ENCODE assay signal across 8 mouse cellular contexts in genomic region chr10:25620939-25621746, GRCm38 (mm10).
A peak's percentile ranks its signal among the peaks of the same experiment; 100 is the strongest.
DNase-seq lines count a peak whose midpoint lies in the region; ATAC-seq and TF ChIP-seq lines count a peak whose summit lies in the region.

No protein-coding gene starts in this region.

- WGBS in kidney, embryonic 14.5 days = 51% methylated on average over 10 of the region's 10 CpGs
- WGBS in forebrain, embryonic 13.5 days = 29% methylated on average over 10 of the region's 10 CpGs
- 41% methylated on average over 10 of the region's 10 CpGs for WGBS in limb, embryonic 14.5 days

- peak; percentile 62; the same call in 1 of the 2 replicates for ATAC-seq in kidney, embryonic 14.5 days (ENCODE audit: low FRiP score, low TSS enrichment)
- ATAC-seq in forebrain, embryonic 13.5 days = peak; percentile 77
- ATAC-seq in limb, embryonic 14.5 days (ENCODE audit: low FRiP score, low read depth) = peak; percentile 83

- no peak overlapping the region for H3K4me2 ChIP-seq in kidney, embryonic 14.5 days (replicated peaks; ENCODE audit: low read depth, low read length)
- peak overlapping the region; percentile 24; the same call in 1 of the 2 replicates for H3K4me2 ChIP-seq in forebrain, embryonic 13.5 days
- no peak overlapping the region for H3K4me2 ChIP-seq in limb, embryonic 14.5 days (replicated peaks; ENCODE audit: low read depth, low read length, severe bottlenecking)

- H3K9me3 ChIP-seq in kidney, embryonic 14.5 days (ENCODE audit: control insufficient read depth, low read length) = no peaks in the 10 kb centered on the region
- H3K9me3 ChIP-seq in forebrain, embryonic 13.5 days (replicated peaks) = no peaks in the 10 kb centered on the region
- no peaks in the 10 kb centered on the region for H3K9me3 ChIP-seq in limb, embryonic 14.5 days (ENCODE audit: control insufficient read depth, low read length)

- H3K4me1 ChIP-seq in kidney, embryonic 14.5 days (ENCODE audit: control insufficient read depth, insufficient read depth, low read length) = no peaks in the 10 kb centered on the region
- H3K4me1 ChIP-seq in forebrain, embryonic 13.5 days = peaks cover 7% of the 10 kb centered on the region
- H3K4me1 ChIP-seq in limb, embryonic 14.5 days (ENCODE audit: control insufficient read depth, insufficient read depth, low read length) = 0 out of 2 replicates have a peak, but pooled peaks cover 5% of the 10 kb centered on the region

- H3K27me3 ChIP-seq in kidney, embryonic 14.5 days (ENCODE audit: control insufficient read depth, insufficient read depth, low read length) = no peaks in the 10 kb centered on the region
- no peaks in the 10 kb centered on the region for H3K27me3 ChIP-seq in forebrain, embryonic 13.5 days
- H3K27me3 ChIP-seq in limb, embryonic 14.5 days (ENCODE audit: control insufficient read depth, insufficient read depth, low read length) = no peaks in the 10 kb centered on the region

- no peak overlapping the region for H3K9ac ChIP-seq in kidney, embryonic 14.5 days (ENCODE audit: low read depth, low read length)
- no peak overlapping the region for H3K9ac ChIP-seq in forebrain, embryonic 13.5 days
- H3K9ac ChIP-seq in limb, embryonic 14.5 days (ENCODE audit: low read depth, low read length, severe bottlenecking) = no peak overlapping the region

- H3K27ac ChIP-seq in kidney, embryonic 14.5 days (ENCODE audit: low read depth, low read length) = no peak overlapping the region
- H3K27ac ChIP-seq in forebrain, embryonic 13.5 days = no peak overlapping the region
- H3K27ac ChIP-seq in limb, embryonic 14.5 days (replicated peaks; ENCODE audit: low read depth, low read length) = no peak overlapping the region; the same call in 1 of the 2 replicates

- no peaks in the 10 kb centered on the region for H3K36me3 ChIP-seq in kidney, embryonic 14.5 days (ENCODE audit: control insufficient read depth, insufficient read depth, low read length)
- H3K36me3 ChIP-seq in forebrain, embryonic 13.5 days (ENCODE audit: poor library complexity, severe bottlenecking) = no peaks in the 10 kb centered on the region
- no peaks in the 10 kb centered on the region for H3K36me3 ChIP-seq in limb, embryonic 14.5 days (ENCODE audit: control insufficient read depth, insufficient read depth, low read length)

- no peak overlapping the region for H3K4me3 ChIP-seq in kidney, embryonic 14.5 days (ENCODE audit: low read length)
- H3K4me3 ChIP-seq in forebrain, embryonic 13.5 days = no peak overlapping the region
- no peak overlapping the region for H3K4me3 ChIP-seq in limb, embryonic 14.5 days (replicated peaks; ENCODE audit: low read length)

- no peak for TF ChIP-seq POLR2A in limb, embryonic 14.5 days (IDR thresholded peaks at IDR 0.05; ENCODE audit: borderline replicate concordance, extremely low read depth, insufficient read depth, insufficient read length)

- DNase-seq in kidney, postnatal 14 days = no peak
- DNase-seq in Muller cell, postnatal 12 days (ENCODE audit: inconsistent ontology term) = peak; percentile 48
- DNase-seq in limb, embryonic 14.5 days (ENCODE audit: low spot score) = peak; percentile 57
- peak; percentile 38 for DNase-seq in retina, postnatal 1 day
- DNase-seq in ovary, adult 18-20 months (ENCODE audit: low spot score) = no peak
- DNase-seq in cerebellum, adult 18-20 months = no peak

Comparison
In these comparisons a context has a peak if more than half of its experiments do, and no peak if none do; other contexts are left out.
1. DNase-seq: peak in Muller cell, postnatal 12 days (single experiment), limb, embryonic 14.5 days (single experiment) and retina, postnatal 1 day (single experiment); none in kidney, postnatal 14 days (single experiment), ovary, adult 18-20 months (single experiment) and cerebellum, adult 18-20 months (0 of 2).
2. Peak in every context shown above with its lines, with median percentiles within 50 percentile points of each other: ATAC-seq.